Mouse (Mus musculus): ENCODE results near the gene Hist1h3b.
"Not testable (repeated sequence)": the region's sequence is repeated elsewhere in the genome, so short reads cannot be mapped to it uniquely, and the experiment has no call there.

Gene Hist1h3b

GRCm38 (mm10) chr13:23752067-23752741 is at the start of gene Hist1h3b:
Gene Hist1h3b, plus strand, starts transcription at chr13:23752267.
- DNase-seq (ENCODE audit: low spot score in 2 of 2): peak; percentile 98

GRCm38 (mm10) chr13:23702801-23703200 is 49.3 kb upstream of the Hist1h3b start:
- not testable (repeated sequence) for DNase-seq (ENCODE audit: low spot score in 2 of 2)

DNA sequence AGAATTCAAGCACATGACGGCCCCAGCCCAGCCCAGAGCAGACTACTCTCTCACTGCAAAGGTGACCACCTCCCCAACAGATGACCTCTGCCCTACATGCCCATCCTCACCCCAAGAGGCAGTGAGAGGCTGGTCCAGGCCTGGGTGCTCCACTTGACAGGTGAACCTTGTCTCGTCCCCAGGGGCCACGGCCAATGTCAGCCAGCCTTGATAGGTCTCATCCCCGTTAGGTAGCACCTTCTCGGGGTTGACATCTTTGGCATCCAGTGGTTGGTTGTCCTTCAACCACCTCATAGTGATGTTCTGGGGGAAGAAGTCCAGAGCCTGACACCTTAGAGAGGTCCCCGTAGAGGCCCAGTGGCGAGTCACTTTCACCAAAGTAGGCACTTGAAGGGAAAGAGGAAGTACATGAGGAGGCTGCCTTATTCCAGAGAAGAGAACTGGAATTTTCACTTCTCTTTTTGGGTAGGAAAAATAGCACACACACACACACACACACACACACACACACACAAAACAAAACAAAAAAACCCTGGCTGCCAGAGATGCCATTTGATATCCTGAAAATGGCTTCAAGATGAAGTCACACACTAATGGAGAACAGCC is 46.2 kb upstream of the Hist1h3b start:
- no peak for DNase-seq (ENCODE audit: low spot score in 2 of 2)

GRCm38 (mm10) chr13:23706771-23707170 is 45.3 kb upstream of the Hist1h3b start:
- DNase-seq (ENCODE audit: low spot score in 2 of 2): no peak

- no peak for DNase-seq (ENCODE audit: low spot score in 2 of 2)
Observed at GRCm38 (mm10) chr13:23708041-23708440, 44.0 kb upstream of the Hist1h3b start.

- DNase-seq (ENCODE audit: low spot score in 2 of 2): no peak
Observed at GRCm38 (mm10) chr13:23708654-23709053, 43.4 kb upstream of the Hist1h3b start.

- no peak for DNase-seq (ENCODE audit: low spot score in 2 of 2)
Observed at GRCm38 (mm10) chr13:23709714-23710373, 42.2 kb upstream of the Hist1h3b start.

GRCm38 (mm10) chr13:23710374-23711089 is 41.5 kb upstream of the Hist1h3b start, which contains the start of gene Hfe:
Gene Hfe, minus strand, starts transcription at chr13:23710854.
- DNase-seq (ENCODE audit: low spot score in 2 of 2): peak; percentile 40 to 46

DNA sequence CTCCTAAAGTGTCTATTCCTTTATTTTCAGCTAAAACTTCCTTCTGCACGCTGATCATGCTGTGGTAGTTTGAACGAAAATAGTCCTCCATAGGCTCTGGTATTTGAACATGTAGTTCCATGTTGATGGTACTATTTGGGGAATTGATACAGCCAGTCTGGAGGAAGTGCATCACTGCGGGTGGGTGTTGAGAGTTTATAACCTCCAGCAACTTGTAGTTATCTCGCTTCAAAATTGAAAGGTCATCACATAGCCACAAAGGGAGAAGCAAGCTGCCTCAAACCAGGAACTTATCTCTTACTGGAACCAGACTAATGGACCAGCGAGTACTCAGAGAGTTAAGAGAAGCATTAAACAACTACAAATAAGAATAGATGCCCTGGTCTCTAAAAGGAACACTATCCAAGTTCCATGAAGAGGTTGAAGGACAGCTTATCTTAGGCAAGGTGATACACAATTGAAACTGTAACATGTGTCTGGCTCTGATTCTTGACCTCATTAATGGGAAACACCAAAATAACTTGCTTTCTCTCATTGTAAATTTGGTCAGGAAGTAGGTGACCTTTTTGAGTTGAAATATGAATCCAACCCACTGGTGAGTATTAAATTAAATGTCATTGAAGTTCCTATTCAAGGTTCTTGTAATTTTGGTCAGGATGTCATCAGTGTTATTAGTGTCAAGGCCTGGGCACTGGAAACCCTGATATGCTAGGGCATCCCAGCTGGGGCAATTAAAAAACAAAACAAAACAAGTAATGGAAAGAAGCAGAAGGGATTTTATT is 35.6 kb upstream of the Hist1h3b start:
- no peak for DNase-seq (ENCODE audit: low spot score in 2 of 2)

- DNase-seq (ENCODE audit: low spot score in 2 of 2): no peak
Observed at GRCm38 (mm10) chr13:23717176-23717575, 34.9 kb upstream of the Hist1h3b start.

DNA sequence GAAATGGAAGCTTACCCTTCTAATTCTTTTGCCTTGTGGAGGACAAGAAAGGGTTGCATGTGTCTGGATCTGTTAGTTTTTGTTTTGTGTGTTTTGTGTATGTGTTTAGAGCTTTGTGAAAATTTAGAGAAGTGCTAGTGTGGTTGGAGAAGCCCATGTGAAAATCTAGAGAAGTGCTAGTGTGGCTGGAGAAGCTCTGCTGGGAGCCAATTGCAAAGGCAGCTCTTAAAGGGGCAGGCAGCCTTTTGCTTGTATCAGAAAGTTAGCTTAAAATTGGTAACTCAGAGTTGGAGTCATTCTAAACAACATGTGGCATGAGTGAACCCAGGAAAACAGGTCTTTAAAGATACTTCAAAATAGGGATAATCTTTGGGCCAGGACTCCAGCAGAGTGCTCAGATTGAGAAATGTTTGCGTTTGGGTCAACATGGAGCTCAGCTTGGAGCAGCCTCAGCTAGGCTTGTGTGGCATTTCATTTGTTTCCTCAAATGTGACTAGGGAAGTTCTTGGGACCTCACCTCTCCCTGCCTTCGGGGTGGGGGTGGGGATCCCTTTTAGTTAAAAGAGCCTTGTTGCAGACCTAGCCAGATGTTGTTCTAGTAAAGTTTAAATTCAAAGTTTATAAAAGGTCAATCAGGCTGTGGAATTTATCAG is 34.3 kb upstream of the Hist1h3b start:
- not testable (repeated sequence) for DNase-seq (ENCODE audit: low spot score in 2 of 2)

DNA sequence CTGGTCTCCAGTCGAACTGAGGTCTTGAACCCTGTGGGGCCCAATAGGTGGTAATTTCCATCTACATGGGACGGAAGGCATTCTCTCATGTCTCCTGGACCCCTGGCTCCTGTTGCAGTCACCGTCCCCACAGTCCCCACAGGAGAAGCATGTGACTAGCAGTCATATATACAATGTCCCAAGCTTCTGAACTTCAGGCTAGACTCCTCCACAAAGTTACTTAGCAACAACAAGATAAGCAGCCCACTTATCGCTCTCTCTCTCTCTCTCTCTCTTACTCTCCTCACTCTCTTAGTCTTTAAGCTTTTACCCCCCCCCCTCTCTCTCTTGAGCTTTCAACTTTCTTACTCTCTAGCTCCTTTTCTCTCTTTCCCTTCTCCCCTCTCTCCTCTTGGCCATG is 27.8 kb upstream of the Hist1h3b start:
- no peak for DNase-seq (ENCODE audit: low spot score in 2 of 2)

GRCm38 (mm10) chr13:23725213-23725612 is 26.9 kb upstream of the Hist1h3b start:
- no peak for DNase-seq (ENCODE audit: low spot score in 2 of 2)

DNA sequence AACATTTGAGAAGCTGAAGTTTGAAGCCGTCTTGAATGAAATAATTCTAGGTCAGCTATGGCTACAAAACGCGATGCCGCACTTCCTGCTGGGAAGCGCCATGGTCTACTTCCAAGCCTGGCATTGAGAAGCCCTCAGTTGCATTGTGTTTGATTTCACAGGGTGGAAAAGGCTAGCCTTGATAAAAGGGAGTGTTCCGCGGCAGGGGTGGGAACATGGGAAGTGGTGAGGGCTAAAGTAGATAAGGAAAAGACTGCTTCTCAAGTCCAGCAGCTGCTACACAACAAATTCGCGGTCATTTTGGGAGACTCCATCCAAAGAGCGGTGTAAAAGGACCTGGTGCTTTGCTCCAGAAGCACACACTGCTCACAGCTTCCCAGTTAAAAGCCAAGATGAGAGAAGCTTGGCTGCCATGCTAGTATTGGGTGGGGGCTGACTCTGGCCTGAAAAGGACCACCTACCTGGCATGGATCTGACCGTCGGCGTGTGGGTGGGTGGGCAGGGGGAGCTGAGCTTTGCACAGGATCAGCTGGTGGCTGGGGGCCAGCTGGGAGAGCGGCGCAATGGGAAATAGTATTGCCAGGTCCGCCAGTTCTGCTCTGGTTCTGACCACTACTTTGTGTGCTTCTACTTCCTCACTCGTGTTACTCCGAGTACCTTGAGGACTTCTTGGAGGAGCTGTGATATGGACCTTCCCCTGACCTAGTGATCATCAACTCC is 23.4 kb upstream of the Hist1h3b start:
- DNase-seq (ENCODE audit: low spot score in 2 of 2): no peak

DNA sequence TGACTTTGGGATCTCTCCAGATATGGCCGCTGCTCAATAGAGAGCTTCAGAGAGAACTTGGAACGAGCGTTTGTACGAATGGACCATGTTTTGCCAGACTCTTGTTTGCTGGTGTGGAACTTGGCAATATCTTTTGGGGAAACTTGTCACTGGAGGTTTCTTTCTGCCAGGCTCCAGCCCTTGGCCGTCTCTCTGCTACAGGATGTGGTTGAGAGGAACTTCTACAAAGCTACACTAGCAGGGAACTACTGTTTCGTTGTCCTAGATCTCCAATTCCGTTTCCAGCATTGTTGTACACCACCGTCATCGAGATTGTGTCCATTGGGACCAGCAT is 22.9 kb upstream of the Hist1h3b start:
- no peak for DNase-seq (ENCODE audit: low spot score in 2 of 2)

- DNase-seq (ENCODE audit: low spot score in 2 of 2): no peak
Observed at GRCm38 (mm10) chr13:23729706-23730105, 22.4 kb upstream of the Hist1h3b start.

DNA sequence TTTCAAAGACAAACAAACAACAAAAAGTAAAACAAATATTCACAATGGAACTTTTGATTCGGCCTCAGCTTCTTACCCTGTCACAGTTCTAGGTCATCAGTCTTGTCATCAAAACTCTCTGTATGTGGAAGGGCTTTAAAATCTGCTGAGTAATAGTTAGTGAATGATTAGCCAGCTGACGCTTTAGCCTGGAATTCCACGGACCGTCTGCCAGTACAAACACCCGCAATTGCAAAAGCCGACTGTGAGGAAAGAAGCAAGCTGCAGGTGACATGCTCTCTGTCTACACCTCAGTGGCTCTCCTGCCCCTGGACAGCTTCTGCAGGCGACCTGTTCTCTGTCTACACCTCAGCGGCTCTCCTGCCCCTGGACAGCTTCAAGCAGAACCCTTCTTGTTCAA is 21.6 kb upstream of the Hist1h3b start:
- no peak for DNase-seq (ENCODE audit: low spot score in 2 of 2)

GRCm38 (mm10) chr13:23732156-23732804 is 19.8 kb upstream of the Hist1h3b start:
- DNase-seq (ENCODE audit: low spot score in 2 of 2): peak; percentile 36 to 57

DNA sequence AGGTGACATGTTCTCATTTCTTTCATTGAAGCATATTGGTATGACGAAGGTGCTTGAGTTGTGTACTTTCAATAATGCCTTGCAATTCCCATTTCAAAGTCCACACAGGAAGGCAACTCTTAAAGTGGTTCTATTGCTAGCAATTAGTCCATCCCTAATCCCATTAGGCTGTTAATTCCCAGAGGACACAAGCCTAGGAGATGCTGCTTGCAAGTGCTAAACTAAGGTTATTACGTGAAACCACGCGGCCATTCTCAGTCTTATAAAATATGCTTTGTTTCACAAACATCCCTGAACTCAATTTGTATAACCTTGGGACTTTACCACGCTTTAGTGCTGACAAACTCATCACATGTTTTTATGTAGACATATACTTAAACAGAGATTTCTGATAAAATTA is 15.0 kb upstream of the Hist1h3b start:
- no peak for DNase-seq (ENCODE audit: low spot score in 2 of 2)

DNA sequence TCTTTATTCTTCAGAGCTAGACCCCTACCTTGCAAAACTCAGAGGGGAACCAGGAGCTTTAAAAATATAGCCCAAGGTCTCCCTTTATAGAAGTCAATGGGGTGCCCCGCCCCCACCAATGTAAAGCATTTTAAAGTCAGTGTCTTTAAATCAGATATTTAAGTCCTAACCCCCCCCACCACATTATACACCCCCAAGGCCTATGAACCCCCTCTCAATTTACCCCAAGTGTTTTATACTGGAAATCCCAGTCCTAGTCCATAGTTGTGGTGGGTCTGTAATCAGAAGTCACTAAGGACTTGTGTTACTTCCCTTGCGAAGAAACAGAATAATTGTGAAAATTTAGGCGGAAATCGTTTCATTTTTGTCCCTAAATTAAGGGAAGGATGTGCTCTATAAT is 14.0 kb upstream of the Hist1h3b start:
- no peak for DNase-seq (ENCODE audit: low spot score in 2 of 2)
